In genomic region chr2:180513835-180514234, GRCm38 (mm10) we compare ENCODE assay signal across 25 mouse cellular contexts. TPM values are rescaled to one million over a fixed set of nuclear protein-coding genes. Genes with fewer than 3 reads are reported as not detected.
"Had no signal": no experiment of that assay in that cellular context is flagged by ENCODE, and none has a peak within 500 bp of the region (broad histone marks: within the 10 kb centered on the region; RNA-seq: fewer than 3 reads in every experiment).

No protein-coding gene starts in this region.

- H3K27ac ChIP-seq: heart, adult 2 months; hindbrain, embryonic 10.5 days; hindbrain, embryonic 12.5 days; hindbrain, embryonic 14.5 days; intestine, embryonic 15.5 days; layer of hippocampus, adult 2 months; left cerebral cortex, adult 2 months; limb, embryonic 13.5 days; limb, embryonic 15.5 days; liver, embryonic 12.5 days; liver, embryonic 14.5 days had no signal

- H3K4me1 ChIP-seq: liver, embryonic 12.5 days had no signal

- H3K4me3 ChIP-seq: heart, adult 2 months; heart, embryonic 12.5 days; hindbrain, embryonic 10.5 days; hindbrain, embryonic 12.5 days; intestine, embryonic 15.5 days; layer of hippocampus, adult 2 months; left cerebral cortex, adult 2 months; limb, embryonic 13.5 days; limb, embryonic 15.5 days; liver, embryonic 12.5 days had no signal

- H3K27me3 ChIP-seq: intestine, embryonic 15.5 days; liver, embryonic 12.5 days had no signal

- DNase-seq: gastrocnemius, postnatal 14 days; heart, adult 2 months; heart, postnatal 10 days; heart, postnatal 4 days; kidney, adult 18-20 months; kidney, adult 8-10 months; kidney, postnatal 10 days; kidney, postnatal 25 days; kidney, postnatal 4 days had no signal

- H3K36me3 ChIP-seq: heart, embryonic 12.5 days; hindbrain, embryonic 10.5 days; hindbrain, embryonic 12.5 days; intestine, embryonic 15.5 days; limb, embryonic 13.5 days; limb, embryonic 15.5 days; liver, embryonic 12.5 days had no signal

- H3K9me3 ChIP-seq: heart, embryonic 12.5 days; hindbrain, embryonic 10.5 days; hindbrain, embryonic 12.5 days; intestine, embryonic 15.5 days; limb, embryonic 13.5 days; limb, embryonic 15.5 days; liver, embryonic 12.5 days had no signal

RNA-seq across cellular contexts. Expression of gene Ntsr1, which starts 14.1 kb away (rescaled TPM):
- total RNA-seq: gastrocnemius, adult 18-20 months; gastrocnemius, postnatal 14 days; heart, adult 2 months; heart, postnatal 25 days; liver, adult 2 months had no signal
- polyA plus RNA-seq: heart, adult 2 months; inflammation-experienced regulatory T-cells, adult 6 months; limb, embryonic 11.5 days; liver, adult 2 months had no signal

RNA-seq across cellular contexts. Expression of gene Slco4a1, which starts 57.8 kb away (rescaled TPM):
- total RNA-seq: gastrocnemius, adult 18-20 months; heart, adult 2 months; heart, postnatal 25 days had no signal
